Mouse (Mus musculus): ENCODE measurements around the gene Ascl4.
A peak's percentile ranks its signal among the peaks of the same experiment; 100 is the strongest.

Gene Ascl4

GRCm38 (mm10) chr10:85927676-85928445 lies at the start of gene Ascl4:
Ascl4 (plus strand) TSS chr10:85927681.
- DNase-seq, result peak; percentile 11 to 14

- no peak for DNase-seq
These were observed 47.5 kb upstream of the Ascl4 start for GRCm38 (mm10) chr10:85879886-85880486.

- DNase-seq, result peak; percentile 95 to 98
These were observed 10.8 kb upstream of the Ascl4 start, which contains the start of gene Prdm4 for GRCm38 (mm10) chr10:85916498-85917309. Prdm4 (minus strand) TSS chr10:85917142.

- peak; percentile 76 to 82 for DNase-seq
These were observed 1.2 kb downstream of the Ascl4 start for GRCm38 (mm10) chr10:85928499-85929207.

- DNase-seq, result no peak
These were observed 1.7 kb downstream of the Ascl4 start for GRCm38 (mm10) chr10:85929208-85929591.

- no peak for DNase-seq
These were observed 2.5 kb downstream of the Ascl4 start for GRCm38 (mm10) chr10:85929962-85930361.

GRCm38 (mm10) chr10:85936280-85936965 lies 8.9 kb downstream of the Ascl4 start:
- DNase-seq, result no peak

- DNase-seq, result no peak
These were observed 21.2 kb downstream of the Ascl4 start for GRCm38 (mm10) chr10:85948483-85949196.

GRCm38 (mm10) chr10:85951765-85952443 lies 24.4 kb downstream of the Ascl4 start:
- no peak for DNase-seq

- DNase-seq, result no peak
These were observed 25.9 kb downstream of the Ascl4 start for GRCm38 (mm10) chr10:85953401-85953800.

- DNase-seq, result no peak
These were observed 26.9 kb downstream of the Ascl4 start for GRCm38 (mm10) chr10:85954429-85954828.

- DNase-seq, result no peak
These were observed 29.5 kb downstream of the Ascl4 start for GRCm38 (mm10) chr10:85956871-85957419.

GRCm38 (mm10) chr10:85957464-85957950 lies 30.0 kb downstream of the Ascl4 start, which contains the start of gene Rtcb:
Rtcb (minus strand) TSS chr10:85957823.
- DNase-seq, result peak; percentile 96 to 98

- DNase-seq, result no peak
These were observed 35.4 kb downstream of the Ascl4 start for GRCm38 (mm10) chr10:85962897-85963296.

GRCm38 (mm10) chr10:85964316-85964715 lies 36.8 kb downstream of the Ascl4 start:
- no peak for DNase-seq

- DNase-seq, result no peak
These were observed 39.0 kb downstream of the Ascl4 start for GRCm38 (mm10) chr10:85966476-85966875.

- no peak for DNase-seq
These were observed 40.1 kb downstream of the Ascl4 start for GRCm38 (mm10) chr10:85967411-85968156.

- DNase-seq, result peak; percentile 57 to 70
These were observed 40.7 kb downstream of the Ascl4 start for GRCm38 (mm10) chr10:85968157-85968634.

GRCm38 (mm10) chr10:85968731-85969130 lies 41.2 kb downstream of the Ascl4 start:
- no peak for DNase-seq

Measured in thymus, postnatal 36 days (tissue).